Mouse (Mus musculus) lung, adult 18-20 months (tissue): ENCODE measurements at regions not wholly inside any gene's neighbourhood (a gene's known extent, or its start where the extent isn't known, plus 50 kb on each side); places are given as distances from the start of the nearest gene placed in this dataset.

ENCODE experiments used
- DNase-seq, 2 experiments: peaks; one replicate each; pipeline ENCODE4 v3.0.0; 2022; ENCODE audit warnings: mixed read lengths in 2 of 2

- no peak for DNase-seq
Measured at GRCm38 (mm10) chr13:97847561-97847960, 87.1 kb upstream of the Gm10260 start.

- no peak for DNase-seq
Measured at GRCm38 (mm10) chr13:97845148-97845547, 84.7 kb upstream of the Gm10260 start.

DNA sequence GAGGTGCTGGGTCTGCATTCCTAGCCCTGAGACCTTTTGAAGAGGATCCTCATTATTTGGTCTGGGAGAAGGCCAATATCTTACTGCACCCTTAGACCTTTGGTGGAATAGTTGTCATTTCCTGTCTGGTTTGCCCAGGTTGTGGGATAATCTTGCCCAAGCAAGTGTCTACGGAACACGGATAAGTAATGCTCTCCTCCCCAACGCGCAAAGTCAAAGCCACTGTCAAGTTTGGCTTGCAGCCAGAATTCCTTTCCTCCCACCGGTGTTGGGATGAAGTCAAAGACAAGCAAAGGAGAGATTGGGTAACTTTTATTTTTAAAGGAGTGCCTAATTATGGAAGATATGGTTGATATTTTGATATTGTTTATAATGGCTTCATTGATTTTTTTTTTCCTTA, 82.4 kb upstream of the Gm10260 start:
- DNase-seq: no peak

DNA sequence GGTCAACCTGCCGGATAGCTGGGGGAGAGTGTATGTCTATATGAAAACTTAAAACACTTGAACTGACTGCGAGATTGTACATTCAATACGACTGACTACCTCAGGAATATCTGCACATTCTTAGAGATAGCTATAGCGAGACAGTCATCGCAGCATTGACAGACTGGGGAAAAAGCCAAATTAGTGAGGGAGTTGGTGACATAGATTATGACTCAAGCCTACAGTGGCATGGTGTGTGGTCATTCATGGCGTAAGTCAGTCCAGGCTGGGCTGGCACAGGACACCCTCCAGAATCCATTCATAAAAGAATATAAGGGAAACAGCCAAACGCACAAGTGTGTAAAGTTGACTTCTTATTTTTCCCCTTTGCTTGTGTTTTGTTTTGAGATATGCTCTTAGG, 81.1 kb upstream of the Gm10260 start:
- no peak for DNase-seq

DNA sequence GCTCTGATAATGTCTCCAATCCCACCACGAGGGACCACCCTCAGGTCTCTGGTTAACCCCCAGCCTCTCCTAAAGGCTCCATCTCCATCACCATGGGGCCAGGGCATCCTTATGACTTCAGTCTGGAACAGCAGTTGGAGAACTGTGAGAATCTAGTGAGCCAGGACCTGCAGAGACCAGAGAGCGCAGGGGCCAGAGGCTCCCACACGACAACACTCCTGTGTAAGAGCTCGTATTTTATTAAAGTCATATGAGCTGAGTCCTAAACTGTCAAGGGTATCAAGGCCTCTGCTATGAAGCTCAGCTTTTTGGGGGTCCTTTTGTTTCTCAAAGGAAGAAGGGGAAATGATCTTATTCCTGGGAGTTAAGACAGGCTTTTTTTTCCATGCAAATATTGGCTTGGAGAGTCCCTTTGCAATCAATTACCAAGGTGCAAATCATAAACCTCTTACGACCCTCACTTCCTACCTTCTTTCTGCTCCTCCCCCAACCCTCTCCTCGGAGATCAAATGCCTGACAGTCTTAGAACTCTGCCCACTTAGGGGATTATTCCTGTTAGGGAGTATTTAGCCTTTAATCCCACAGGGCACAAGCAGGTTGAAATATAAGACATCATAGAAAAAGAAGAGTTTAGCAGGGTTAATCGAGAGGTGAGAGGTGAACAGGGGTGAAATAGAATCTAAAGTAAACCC, 79.3 kb upstream of the Gm10260 start:
- DNase-seq: no peak

DNA sequence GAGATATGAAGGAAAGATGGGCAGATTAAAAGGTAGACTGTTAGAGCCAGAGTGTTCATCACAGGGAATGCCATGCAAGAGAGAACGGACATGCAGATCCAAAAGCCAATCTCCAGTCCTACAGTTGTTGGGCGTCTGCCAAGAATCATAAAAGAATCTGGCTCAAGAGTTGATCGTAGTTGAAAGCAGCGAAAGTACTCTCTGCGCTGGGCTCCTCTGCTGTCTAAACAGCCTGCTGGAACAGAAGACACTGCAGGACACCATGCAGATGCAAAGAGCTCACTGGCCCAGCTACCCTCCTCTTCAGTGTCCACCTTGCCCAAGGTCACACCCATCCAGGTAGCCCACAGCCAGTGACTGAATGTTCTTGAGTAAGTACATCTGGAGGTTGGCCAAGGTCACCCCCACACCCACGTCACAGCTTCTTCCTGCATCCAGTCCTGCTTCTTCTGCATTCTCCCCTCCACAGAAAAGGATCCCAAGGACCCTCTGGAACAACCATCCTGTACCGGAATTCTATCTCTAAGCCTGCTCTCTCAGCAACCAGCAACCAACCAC, 77.1 kb upstream of the Gm10260 start:
- DNase-seq: peak in 1 of 2 experiments; percentile 17

GRCm38 (mm10) chr13:97832448-97832847, 72.0 kb upstream of the Gm10260 start:
- DNase-seq: no peak

DNA sequence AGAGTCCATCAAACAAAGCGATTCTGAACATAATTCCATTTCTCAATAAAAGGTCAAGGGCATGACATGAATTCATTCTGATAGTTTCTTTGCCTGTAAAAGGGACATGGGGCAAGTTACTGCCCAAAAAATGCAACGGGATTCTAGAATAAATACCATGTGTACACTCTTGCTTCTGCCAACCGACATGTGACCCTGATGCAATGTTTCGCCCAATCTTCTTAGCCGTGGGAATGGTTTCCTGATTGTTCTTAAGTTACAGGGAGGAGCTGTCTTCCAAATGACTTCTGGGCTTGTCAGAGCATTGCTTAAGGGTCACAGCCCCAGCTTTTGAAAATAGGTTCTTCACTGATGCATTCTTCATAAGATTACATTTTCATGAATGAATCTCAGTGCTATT, 71.4 kb upstream of the Gm10260 start:
- no peak for DNase-seq

GRCm38 (mm10) chr13:97829558-97829957, 69.1 kb upstream of the Gm10260 start:
- DNase-seq: no peak

GRCm38 (mm10) chr13:97825801-97826576, 65.6 kb upstream of the Gm10260 start:
- no peak for DNase-seq

DNA sequence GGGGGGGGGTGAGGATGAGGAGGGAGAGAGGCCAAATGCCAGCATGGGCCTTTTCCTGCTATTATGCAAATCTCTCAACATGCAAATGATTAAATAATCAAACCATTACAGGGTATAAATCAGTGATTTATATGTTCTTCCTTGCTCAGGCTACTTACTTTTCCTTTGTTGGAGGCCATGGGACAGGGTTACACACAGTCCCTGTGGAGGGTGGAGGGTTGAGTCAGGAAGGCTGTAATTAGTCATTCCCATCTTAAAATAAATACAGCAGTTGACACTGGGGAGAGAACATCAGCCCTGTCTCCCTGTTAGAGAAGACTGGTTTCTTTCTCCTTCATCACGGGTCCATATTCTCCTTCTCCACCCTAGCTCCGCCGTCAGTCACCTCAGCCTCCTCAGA, 64.9 kb upstream of the Gm10260 start:
- no peak for DNase-seq

GRCm38 (mm10) chr13:97824071-97824716, 63.8 kb upstream of the Gm10260 start:
- no peak for DNase-seq

DNA sequence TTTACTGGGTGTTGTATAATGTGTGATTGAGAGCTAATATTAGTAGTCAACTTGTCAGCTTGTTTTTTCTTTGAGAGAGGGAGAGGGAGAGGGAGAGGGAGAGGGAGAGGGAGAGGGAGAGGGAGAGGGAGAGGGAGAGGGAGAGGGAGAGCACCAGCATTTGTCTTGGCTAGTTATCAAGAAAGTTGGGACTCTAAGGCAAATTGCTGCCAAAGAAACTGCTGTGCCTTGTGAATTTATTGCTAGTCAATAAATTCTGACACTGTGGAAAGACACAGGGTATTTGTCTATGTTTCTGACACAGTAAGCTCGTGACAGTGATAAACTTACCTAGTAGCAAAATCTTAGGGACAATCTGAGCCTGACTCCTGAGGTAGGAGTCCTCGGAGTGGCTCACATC, 61.2 kb upstream of the Gm10260 start:
- DNase-seq: no peak

- DNase-seq: no peak
Measured at GRCm38 (mm10) chr13:97821011-97821410, 60.6 kb upstream of the Gm10260 start.

DNA sequence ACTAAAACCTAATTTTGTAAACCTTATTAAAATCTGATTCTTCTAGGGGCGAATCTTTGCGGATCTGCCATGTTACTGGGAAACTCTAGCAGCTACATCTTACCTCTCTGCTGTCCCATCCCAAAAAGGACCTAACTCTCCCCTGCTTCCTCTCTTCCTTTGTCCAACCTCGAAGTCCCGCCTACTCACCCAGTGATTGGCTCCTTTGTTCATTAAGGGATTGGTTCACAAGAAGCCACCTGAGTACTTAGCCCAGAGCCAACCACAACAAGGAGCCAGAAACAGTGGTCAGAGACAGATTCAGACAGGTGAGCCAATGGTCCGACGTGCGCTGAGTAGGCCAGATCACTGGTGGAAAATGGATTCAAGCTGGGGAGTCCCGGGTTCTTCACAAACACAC, 60.0 kb upstream of the Gm10260 start:
- DNase-seq: no peak

DNA sequence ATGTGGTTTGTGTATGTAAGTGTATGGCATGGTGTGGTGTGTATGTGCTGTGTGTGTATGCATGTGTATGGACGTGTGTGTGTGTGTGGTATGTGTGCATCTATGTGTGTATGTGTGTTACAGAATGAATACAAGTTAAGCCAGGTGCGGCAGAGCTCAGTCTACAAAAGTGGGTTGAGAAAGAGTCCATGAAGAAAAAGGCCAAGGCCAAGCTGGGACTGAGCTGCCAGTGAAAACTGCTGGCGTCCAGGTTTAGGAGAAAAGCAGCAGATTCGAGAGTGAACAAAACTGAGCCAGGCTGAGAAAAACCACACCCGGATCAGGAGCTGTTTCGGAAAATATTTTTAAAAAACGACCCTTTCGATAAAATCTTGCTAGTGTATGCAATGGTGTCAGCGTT, 58.6 kb upstream of the Gm10260 start:
- DNase-seq: no peak

DNA sequence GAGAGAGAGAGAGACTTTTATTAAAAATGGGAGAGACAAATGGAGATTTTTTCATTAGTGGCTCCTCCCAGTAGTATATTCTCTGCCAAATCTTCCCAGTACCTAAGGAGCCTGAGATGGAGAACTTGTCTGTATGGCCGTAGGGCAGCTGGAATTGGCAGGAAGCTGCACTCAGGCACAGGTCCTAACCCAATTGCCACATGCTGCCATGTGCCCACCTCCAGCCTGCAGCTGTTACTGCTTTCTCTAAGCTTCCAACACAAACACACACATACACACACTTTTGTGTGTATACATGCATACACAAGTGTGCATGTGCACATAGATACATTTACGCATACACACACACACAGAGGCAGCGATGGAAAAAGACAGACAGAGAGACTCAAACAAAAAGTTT, 56.5 kb upstream of the Gm10260 start:
- DNase-seq: no peak
